Mouse (Mus musculus): ENCODE results near the gene Ano5.

The Ano5 gene

GRCm38 (mm10) chr7:51510671-51511651 is at the start of gene Ano5:
Ano5 (plus strand) TSS chr7:51511029.
- DNase-seq (ENCODE audit: low spot score), result no peak

- DNase-seq (ENCODE audit: low spot score), result no peak
Measured at GRCm38 (mm10) chr7:51499396-51499795, 11.4 kb upstream of the Ano5 start.

- DNase-seq (ENCODE audit: low spot score), result no peak
Measured at GRCm38 (mm10) chr7:51503940-51504339, 6.9 kb upstream of the Ano5 start.

- no peak for DNase-seq (ENCODE audit: low spot score)
Measured at GRCm38 (mm10) chr7:51510147-51510546, 682 bp upstream of the Ano5 start.

GRCm38 (mm10) chr7:51539344-51539743 is 28.5 kb downstream of the Ano5 start:
- no peak for DNase-seq (ENCODE audit: low spot score)

- DNase-seq (ENCODE audit: low spot score), result no peak
Measured at GRCm38 (mm10) chr7:51540736-51541135, 29.9 kb downstream of the Ano5 start.

- DNase-seq (ENCODE audit: low spot score), result no peak
Measured at GRCm38 (mm10) chr7:51600021-51600420, 89.2 kb downstream of the Ano5 start.

GRCm38 (mm10) chr7:51603741-51604140 is 92.9 kb downstream of the Ano5 start:
- DNase-seq (ENCODE audit: low spot score), result no peak

GRCm38 (mm10) chr7:51614404-51614803 is 103.6 kb downstream of the Ano5 start:
- peak; percentile 12 for DNase-seq (ENCODE audit: low spot score)

- peak; percentile 1 for DNase-seq (ENCODE audit: low spot score)
Measured at GRCm38 (mm10) chr7:51617941-51618340, 107.1 kb downstream of the Ano5 start.

GRCm38 (mm10) chr7:51618412-51618811 is 107.6 kb downstream of the Ano5 start:
- no peak for DNase-seq (ENCODE audit: low spot score)

- DNase-seq (ENCODE audit: low spot score), result no peak
Measured at GRCm38 (mm10) chr7:51619977-51620376, 109.1 kb downstream of the Ano5 start.

GRCm38 (mm10) chr7:51621694-51622145 is 110.9 kb downstream of the Ano5 start, which contains the start of gene Slc17a6:
Slc17a6 (plus strand) TSS chr7:51622006.
- DNase-seq (ENCODE audit: low spot score), result peak; percentile 1

GRCm38 (mm10) chr7:51622196-51622595 is 111.4 kb downstream of the Ano5 start:
- no peak for DNase-seq (ENCODE audit: low spot score)

GRCm38 (mm10) chr7:51622666-51623065 is 111.8 kb downstream of the Ano5 start:
- no peak for DNase-seq (ENCODE audit: low spot score)

GRCm38 (mm10) chr7:51624336-51624897 is 113.6 kb downstream of the Ano5 start:
- no peak for DNase-seq (ENCODE audit: low spot score)

GRCm38 (mm10) chr7:51625161-51625560 is 114.3 kb downstream of the Ano5 start:
- no peak for DNase-seq (ENCODE audit: low spot score)

- no peak for DNase-seq (ENCODE audit: low spot score)
Measured at GRCm38 (mm10) chr7:51625591-51626255, 114.9 kb downstream of the Ano5 start.

- no peak for DNase-seq (ENCODE audit: low spot score)
Measured at GRCm38 (mm10) chr7:51626451-51627000, 115.7 kb downstream of the Ano5 start.

GRCm38 (mm10) chr7:51627001-51627631 is 116.3 kb downstream of the Ano5 start:
- DNase-seq (ENCODE audit: low spot score), result no peak

GRCm38 (mm10) chr7:51627666-51628065 is 116.8 kb downstream of the Ano5 start:
- DNase-seq (ENCODE audit: low spot score), result no peak

GRCm38 (mm10) chr7:51628349-51628748 is 117.5 kb downstream of the Ano5 start:
- DNase-seq (ENCODE audit: low spot score), result no peak
